In genomic region chr14:46692571-46692970, GRCm38 (mm10) we compare ENCODE assay signal across 27 mouse cellular contexts.
DNase-seq lines count a peak whose midpoint lies in the region; ATAC-seq and TF ChIP-seq lines count a peak whose summit lies in the region.
"Had no signal": no experiment of that assay in that cellular context is flagged by ENCODE, and none has a peak within 500 bp of the region (broad histone marks: within the 10 kb centered on the region; RNA-seq: fewer than 3 reads in every experiment).

No protein-coding gene starts in this region.

- no peak for TF ChIP-seq CTCF in kidney, adult 2 months (conservative IDR thresholded peaks at IDR 0.05; ENCODE audit: insufficient read depth, insufficient read length, low read depth, low read length)

- H3K27me3 ChIP-seq in intestine, embryonic 15.5 days (replicated peaks), result no peaks in the 10 kb centered on the region
- H3K27me3 ChIP-seq in intestine, embryonic 16.5 days (replicated peaks; ENCODE audit: control insufficient read depth, insufficient read depth, low read length), result no peaks in the 10 kb centered on the region
- H3K27me3 ChIP-seq in kidney, adult 2 months (replicated peaks; ENCODE audit: control insufficient read depth, insufficient read depth, low read length), result no peaks in the 10 kb centered on the region
- H3K27me3 ChIP-seq in kidney, embryonic 14.5 days (ENCODE audit: control insufficient read depth, insufficient read depth, low read length), result no peaks in the 10 kb centered on the region
- H3K27me3 ChIP-seq: CH12.LX; embryonic facial prominence, embryonic 15.5 days; heart, embryonic 12.5 days; heart, embryonic 15.5 days; Patski had no signal

- no peak overlapping the region for H3K4me2 ChIP-seq in intestine, embryonic 15.5 days (replicated peaks)
- no peak overlapping the region for H3K4me2 ChIP-seq in intestine, embryonic 16.5 days (ENCODE audit: low read depth, low read length)
- H3K4me2 ChIP-seq in kidney, embryonic 14.5 days (replicated peaks; ENCODE audit: low read depth, low read length), result no peak overlapping the region
- H3K4me2 ChIP-seq: embryonic facial prominence, embryonic 12.5 days; embryonic facial prominence, embryonic 15.5 days; heart, embryonic 12.5 days; heart, embryonic 15.5 days; hindbrain, embryonic 14.5 days had no signal

- H3K27ac ChIP-seq in intestine, embryonic 15.5 days, result no peak overlapping the region
- no peak overlapping the region for H3K27ac ChIP-seq in intestine, embryonic 16.5 days (ENCODE audit: low read length)
- H3K27ac ChIP-seq in kidney, adult 2 months (ENCODE audit: insufficient read depth, low read depth, low read length), result no peak overlapping the region
- H3K27ac ChIP-seq in kidney, embryonic 14.5 days (ENCODE audit: low read depth, low read length), result no peak overlapping the region
- H3K27ac ChIP-seq: embryonic facial prominence, embryonic 12.5 days; embryonic facial prominence, embryonic 15.5 days; gastrocnemius, adult 2 months; heart, embryonic 15.5 days; hindbrain, embryonic 14.5 days had no signal

- no peak overlapping the region for H3K9ac ChIP-seq in intestine, embryonic 15.5 days
- H3K9ac ChIP-seq in intestine, embryonic 16.5 days (ENCODE audit: low read depth, low read length), result no peak overlapping the region
- no peak overlapping the region for H3K9ac ChIP-seq in kidney, embryonic 14.5 days (ENCODE audit: low read depth, low read length)
- H3K9ac ChIP-seq: embryonic facial prominence, embryonic 12.5 days; embryonic facial prominence, embryonic 15.5 days; forebrain, postnatal 0 days; heart, embryonic 12.5 days; heart, embryonic 15.5 days; hindbrain, embryonic 14.5 days had no signal

- H3K36me3 ChIP-seq in intestine, embryonic 15.5 days, result no peaks in the 10 kb centered on the region
- H3K36me3 ChIP-seq in intestine, embryonic 16.5 days (ENCODE audit: control insufficient read depth, insufficient read depth, low read length), result no peaks in the 10 kb centered on the region
- H3K36me3 ChIP-seq in kidney, adult 2 months (ENCODE audit: control insufficient read depth, insufficient read depth, low read length), result no peaks in the 10 kb centered on the region
- H3K36me3 ChIP-seq in kidney, embryonic 14.5 days (ENCODE audit: control insufficient read depth, insufficient read depth, low read length), result no peaks in the 10 kb centered on the region
- H3K36me3 ChIP-seq: embryonic facial prominence, embryonic 12.5 days; embryonic facial prominence, embryonic 15.5 days; G1E; heart, embryonic 12.5 days; heart, embryonic 15.5 days had no signal

- 91% methylated on average over 7 of the region's 7 CpGs for WGBS in intestine, embryonic 15.5 days
- WGBS in intestine, embryonic 16.5 days, result 90% methylated on average over 7 of the region's 7 CpGs
- 74% methylated on average over 7 of the region's 7 CpGs for WGBS in kidney, adult 2 months
- 95% methylated on average over 7 of the region's 7 CpGs for WGBS in kidney, embryonic 14.5 days

- no peak overlapping the region for H3K4me3 ChIP-seq in intestine, embryonic 15.5 days (replicated peaks)
- no peak overlapping the region for H3K4me3 ChIP-seq in intestine, embryonic 16.5 days (ENCODE audit: low read length)
- no peak overlapping the region for H3K4me3 ChIP-seq in kidney, adult 2 months (ENCODE audit: insufficient read depth, low read depth, low read length)
- no peak overlapping the region for H3K4me3 ChIP-seq in kidney, embryonic 14.5 days (ENCODE audit: low read length)
- H3K4me3 ChIP-seq: embryonic facial prominence, embryonic 12.5 days; embryonic facial prominence, embryonic 15.5 days; gastrocnemius, adult 2 months; heart, embryonic 12.5 days; heart, embryonic 15.5 days had no signal

- no peaks in the 10 kb centered on the region for H3K9me3 ChIP-seq in intestine, embryonic 15.5 days
- H3K9me3 ChIP-seq in intestine, embryonic 16.5 days (ENCODE audit: control insufficient read depth, low read length), result no peaks in the 10 kb centered on the region
- H3K9me3 ChIP-seq in kidney, embryonic 14.5 days (ENCODE audit: control insufficient read depth, low read length), result no peaks in the 10 kb centered on the region
- H3K9me3 ChIP-seq: embryonic facial prominence, embryonic 12.5 days; embryonic facial prominence, embryonic 15.5 days; G1E; heart, embryonic 12.5 days; heart, embryonic 15.5 days had no signal

- H3K4me1 ChIP-seq in intestine, embryonic 15.5 days (replicated peaks), result no peaks in the 10 kb centered on the region; the same call in 1 of the 2 replicates
- H3K4me1 ChIP-seq in intestine, embryonic 16.5 days (ENCODE audit: control insufficient read depth, insufficient read depth, low read length), result no peaks in the 10 kb centered on the region
- no peaks in the 10 kb centered on the region; the same call in 1 of the 2 replicates for H3K4me1 ChIP-seq in kidney, adult 2 months (ENCODE audit: control insufficient read depth, insufficient read depth, low read length)
- H3K4me1 ChIP-seq in kidney, embryonic 14.5 days (ENCODE audit: control insufficient read depth, insufficient read depth, low read length), result no peaks in the 10 kb centered on the region
- H3K4me1 ChIP-seq: embryonic facial prominence, embryonic 15.5 days; heart, embryonic 12.5 days; heart, embryonic 15.5 days had no signal

- TF ChIP-seq POLR2A in kidney, adult 2 months (IDR thresholded peaks at IDR 0.05; ENCODE audit: low read depth, low read length), result no peak

- ATAC-seq in intestine, embryonic 15.5 days, result peak; percentile 26; the same call in 1 of the 2 replicates
- no peak for ATAC-seq in intestine, embryonic 16.5 days
- no peak for ATAC-seq in kidney, embryonic 14.5 days (ENCODE audit: low FRiP score, low TSS enrichment)
- ATAC-seq: forebrain, embryonic 14.5 days; forebrain, postnatal 0 days; Patski had no signal

- peak; percentile 54 for DNase-seq in kidney, adult 2 months
- peak; percentile 25 to 42 for DNase-seq in kidney, postnatal 25 days
- DNase-seq in kidney, postnatal 10 days, result no peak
- DNase-seq in embryo, embryonic 11 days, result no peak
- DNase-seq: adrenal gland, postnatal 10 days; adrenal gland, postnatal 36 days; B cell, adult 2 months; cerebellum, adult 18-20 months; cerebellum, adult 9-10 months; cerebellum, postnatal 14 days; forebrain, postnatal 0 days; gastrocnemius, adult 2 months; gastrocnemius, postnatal 14 days; heart, postnatal 10 days; heart, postnatal 4 days had no signal

Comparison
In these comparisons a context has a peak if more than half of its experiments do, and no peak if none do; other contexts are left out.
1. DNase-seq: peak in kidney, adult 2 months (single experiment) and kidney, postnatal 25 days (2 of 2); none in kidney, postnatal 10 days (single experiment) and embryo, embryonic 11 days (single experiment).